Mouse (Mus musculus) liver, adult 2 months (tissue): ENCODE measurements around the gene Cdh23.

ENCODE experiments used
- CTCF ChIP-seq: fragments of 200-500 bp; IDR thresholded peaks from 2 replicates; pipeline ENCODE4 v1.5.1; 2011; ENCODE audit warnings: low read depth, low read length, control low read depth
- POLR2A ChIP-seq: fragments of 200-500 bp; IDR thresholded peaks from 2 replicates; pipeline ENCODE4 v1.6.1; 2011; ENCODE audit warnings: low read length, control low read depth; ENCODE audit not compliant: insufficient read depth; ENCODE audit errors: extremely low read depth

GRCm38 (mm10) chr10:60626086-60626485 is 70.2 kb downstream of the Cdh23 start:
- TF ChIP-seq POLR2A (no peak), CTCF (no peak)
